Mouse (Mus musculus): Measurements from ENCODE around the gene Baz2b. TPM values are rescaled to one million over a fixed set of nuclear protein-coding genes. Genes with fewer than 3 reads are reported as not detected.

The Baz2b gene
- polyA plus RNA-seq, 1 experiment from 2014 or later = 57.2 TPM

DNA sequence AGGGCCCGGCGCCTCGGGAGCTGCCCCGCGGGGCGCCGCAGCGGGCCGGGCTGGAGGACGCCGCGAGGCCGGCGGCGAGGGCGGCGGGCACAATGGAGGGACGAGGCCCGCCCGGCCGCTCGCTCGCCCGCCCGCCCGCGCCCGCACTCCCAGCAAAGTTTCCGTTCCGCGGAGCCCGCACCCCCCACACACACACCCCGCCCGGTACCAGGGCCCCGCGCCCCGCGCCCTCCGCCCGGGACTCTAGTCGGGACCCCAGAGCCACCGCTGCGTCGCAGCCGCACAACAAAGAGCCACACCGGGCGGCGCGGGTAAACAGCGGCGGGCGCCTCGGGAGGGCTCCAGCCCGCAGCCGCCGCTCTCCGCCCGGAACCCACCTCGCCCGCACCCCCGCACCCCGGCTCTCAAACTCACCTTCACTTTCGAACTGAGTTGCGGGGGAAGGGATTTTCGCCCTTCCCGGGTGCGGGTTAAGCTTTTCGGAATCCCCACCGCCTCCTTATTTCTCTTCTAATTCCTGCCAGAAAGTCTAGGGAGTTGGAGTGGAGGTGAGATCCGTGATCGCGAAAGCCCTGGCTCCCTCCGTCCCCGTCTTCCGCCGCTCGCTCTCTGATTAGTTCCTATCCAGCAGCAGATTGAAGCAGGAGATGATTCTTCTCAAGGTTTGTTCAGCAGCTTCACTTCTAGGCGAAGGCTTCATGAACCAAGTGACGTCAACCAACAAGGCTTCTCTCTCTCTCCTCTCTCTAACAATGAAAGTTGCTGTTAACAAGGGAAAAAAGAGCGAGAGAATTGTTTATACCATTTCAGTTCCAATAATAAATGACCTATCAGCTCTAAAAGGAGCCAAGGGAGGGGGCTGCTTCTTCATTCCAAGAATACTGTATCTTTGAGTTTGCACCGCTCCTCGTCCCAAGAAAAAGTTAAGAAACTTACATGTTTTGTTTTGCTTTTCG, 84.3 kb downstream of the Baz2b start:
- H3K27ac ChIP-seq (ENCODE audit: low read depth) = peak overlapping the region; percentile 100
- WGBS = under 1% methylated on average over 56 of the region's 83 CpGs
- peak overlapping the region; percentile 64 for H3K4me2 ChIP-seq
- ATAC-seq (ENCODE audit: insufficient read depth) (peak; percentile 82), DNase-seq (peak; percentile 80)
- H3K27me3 ChIP-seq (ENCODE audit: insufficient read depth, low read length) = no peaks in the 10 kb centered on the region
- no peaks in the 10 kb centered on the region for H3K36me3 ChIP-seq (ENCODE audit: insufficient read depth)
- peak overlapping the region; percentile 91 for H3K4me3 ChIP-seq (ENCODE audit: low read depth, low read length)
- 0 out of 2 replicates have a peak, but pooled peaks cover 3% of the 10 kb centered on the region for H3K4me1 ChIP-seq (ENCODE audit: insufficient read depth)
- TF ChIP-seq CTCF (IDR thresholded peaks at IDR 0.05; ENCODE audit: low read depth) = no peak
- no peaks in the 10 kb centered on the region for H3K9me3 ChIP-seq (ENCODE audit: low read depth, low read length)
- peak overlapping the region; percentile 100 for H3K9ac ChIP-seq

DNA sequence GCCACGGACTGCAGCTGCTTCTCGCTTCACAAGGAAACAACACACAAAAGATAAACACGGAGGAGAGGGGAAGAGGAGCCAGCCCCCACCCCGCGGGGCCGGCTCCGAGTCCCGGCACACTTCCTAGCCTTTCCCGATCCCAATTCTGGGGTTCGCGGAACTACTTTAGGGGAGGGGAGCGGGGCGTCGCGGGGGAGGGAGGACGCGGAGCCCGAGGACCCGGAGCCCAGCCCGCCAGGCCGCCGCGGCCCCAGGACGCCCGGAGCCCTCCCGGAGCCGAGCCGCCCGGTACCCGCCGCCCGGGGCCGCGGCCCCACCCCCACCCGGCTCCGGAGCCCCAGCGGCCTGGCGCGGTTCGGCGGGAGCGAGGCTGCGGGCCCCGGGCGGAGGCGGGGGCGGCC, 85.0 kb downstream of the Baz2b start:
- H3K27me3 ChIP-seq (ENCODE audit: insufficient read depth, low read length) = no peaks in the 10 kb centered on the region
- peak overlapping the region; percentile 64 for H3K4me2 ChIP-seq
- TF ChIP-seq CTCF (IDR thresholded peaks at IDR 0.05; ENCODE audit: low read depth) = no peak
- peak overlapping the region; percentile 100 for H3K27ac ChIP-seq (ENCODE audit: low read depth)
- peak overlapping the region; percentile 91 for H3K4me3 ChIP-seq (ENCODE audit: low read depth, low read length)
- DNase-seq (no peak), ATAC-seq (ENCODE audit: insufficient read depth) (peak; percentile 82)
- H3K4me1 ChIP-seq (ENCODE audit: insufficient read depth) = 0 out of 2 replicates have a peak, but pooled peaks cover 3% of the 10 kb centered on the region
- H3K36me3 ChIP-seq (ENCODE audit: insufficient read depth) = no peaks in the 10 kb centered on the region
- peak overlapping the region; percentile 100 for H3K9ac ChIP-seq
- no peaks in the 10 kb centered on the region for H3K9me3 ChIP-seq (ENCODE audit: low read depth, low read length)
- WGBS = 1% methylated on average over 40 of the region's 47 CpGs

- WGBS = 4% methylated on average over 13 of the region's 13 CpGs
- Histone ChIP-seq H3K27ac (ENCODE audit: low read depth) (peak overlapping the region; percentile 100), H3K9me3 (ENCODE audit: low read depth, low read length) (no peaks in the 10 kb centered on the region), H3K4me3 (ENCODE audit: low read depth, low read length) (peak overlapping the region; percentile 91), H3K4me1 (ENCODE audit: insufficient read depth) (0 out of 2 replicates have a peak, but pooled peaks cover 3% of the 10 kb centered on the region), H3K4me2 (peak overlapping the region; percentile 64), H3K27me3 (ENCODE audit: insufficient read depth, low read length) (no peaks in the 10 kb centered on the region), H3K36me3 (ENCODE audit: insufficient read depth) (no peaks in the 10 kb centered on the region), H3K9ac (peak overlapping the region; percentile 100)
- ATAC-seq (ENCODE audit: insufficient read depth) (no peak), DNase-seq (peak; percentile 75)
- no peak for TF ChIP-seq CTCF (IDR thresholded peaks at IDR 0.05; ENCODE audit: low read depth)
Observed at GRCm38 (mm10) chr2:60123911-60124647, 85.6 kb downstream of the Baz2b start.

DNA sequence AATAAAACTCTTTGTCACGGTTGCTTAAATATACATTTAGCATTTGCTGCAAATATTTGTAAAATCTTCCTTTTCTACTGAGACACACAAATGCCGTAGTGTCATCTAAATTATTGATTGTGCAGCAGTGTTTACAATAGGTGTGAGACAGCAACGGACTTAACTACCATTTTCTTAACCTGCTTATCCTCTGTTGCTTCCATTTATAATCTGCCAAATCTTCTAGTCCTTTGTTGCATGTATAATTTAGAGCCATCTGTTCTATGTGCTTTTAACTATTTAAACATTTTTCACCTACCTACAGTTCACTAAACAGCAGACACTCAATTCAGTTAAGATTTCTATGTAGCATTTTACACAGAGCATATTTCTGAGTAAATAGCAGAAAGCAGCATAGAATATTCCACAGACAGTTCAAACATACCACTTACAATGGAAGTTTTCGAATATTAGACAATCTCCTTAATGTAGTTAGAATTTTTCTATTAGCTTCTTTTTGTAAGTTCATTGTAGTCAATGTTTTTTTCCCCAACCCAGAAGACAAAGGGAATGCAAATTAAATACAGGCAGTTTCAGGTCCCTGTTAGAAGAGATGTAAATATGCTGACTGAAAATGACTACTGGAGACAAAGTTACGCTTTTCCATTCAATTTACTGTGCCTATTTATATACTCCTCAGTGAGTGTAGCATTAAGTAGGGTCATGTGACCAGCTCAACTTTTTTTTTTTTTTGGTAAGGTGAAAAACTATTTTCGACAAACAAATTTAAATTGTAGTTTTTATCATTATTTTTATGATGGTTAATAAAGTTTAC, 86.4 kb downstream of the Baz2b start:
- Histone ChIP-seq H3K27me3 (ENCODE audit: insufficient read depth, low read length) (no peaks in the 10 kb centered on the region), H3K36me3 (ENCODE audit: insufficient read depth) (no peaks in the 10 kb centered on the region), H3K4me3 (ENCODE audit: low read depth, low read length) (peak overlapping the region; percentile 18; the same call in 1 of the 2 replicates), H3K4me1 (ENCODE audit: insufficient read depth) (0 out of 2 replicates have a peak, but pooled peaks cover 3% of the 10 kb centered on the region), H3K4me2 (peak overlapping the region; percentile 42), H3K27ac (ENCODE audit: low read depth) (no peak overlapping the region), H3K9me3 (ENCODE audit: low read depth, low read length) (no peaks in the 10 kb centered on the region), H3K9ac (no peak overlapping the region; the same call in 1 of the 2 replicates)
- DNase-seq (peak; percentile 41), ATAC-seq (ENCODE audit: insufficient read depth) (no peak)
- TF ChIP-seq CTCF (IDR thresholded peaks at IDR 0.05; ENCODE audit: low read depth) = no peak
- 33% methylated on average over 6 of the region's 6 CpGs for WGBS

DNA sequence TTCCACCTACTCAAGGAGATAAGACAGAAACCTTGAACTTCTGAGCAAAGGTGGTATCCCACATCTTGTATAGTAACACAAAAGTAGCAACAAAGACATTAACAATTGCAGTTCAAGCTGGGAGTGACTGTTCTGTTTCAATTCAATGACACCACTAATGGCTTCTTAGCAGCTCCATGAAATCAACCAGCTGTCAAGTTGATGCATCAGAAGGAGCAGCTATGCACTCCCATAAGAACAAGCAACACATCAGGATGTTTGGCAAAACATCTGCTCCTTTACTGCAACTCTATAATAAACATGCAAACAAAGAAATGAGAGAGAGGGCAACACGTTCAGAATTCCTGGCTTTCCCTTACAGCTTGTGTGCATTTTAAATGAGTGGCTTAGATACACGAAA, 87.5 kb downstream of the Baz2b start:
- no peak for TF ChIP-seq CTCF (IDR thresholded peaks at IDR 0.05; ENCODE audit: low read depth)
- Histone ChIP-seq H3K4me2 (no peak overlapping the region), H3K27ac (ENCODE audit: low read depth) (no peak overlapping the region), H3K36me3 (ENCODE audit: insufficient read depth) (no peaks in the 10 kb centered on the region), H3K9ac (no peak overlapping the region), H3K4me3 (ENCODE audit: low read depth, low read length) (no peak overlapping the region), H3K9me3 (ENCODE audit: low read depth, low read length) (no peaks in the 10 kb centered on the region), H3K27me3 (ENCODE audit: insufficient read depth, low read length) (no peaks in the 10 kb centered on the region), H3K4me1 (ENCODE audit: insufficient read depth) (0 out of 2 replicates have a peak, but pooled peaks cover 3% of the 10 kb centered on the region)
- ATAC-seq (ENCODE audit: insufficient read depth) (no peak), DNase-seq (peak; percentile 74)
- 30% methylated on average over 2 of the region's 2 CpGs for WGBS

DNA sequence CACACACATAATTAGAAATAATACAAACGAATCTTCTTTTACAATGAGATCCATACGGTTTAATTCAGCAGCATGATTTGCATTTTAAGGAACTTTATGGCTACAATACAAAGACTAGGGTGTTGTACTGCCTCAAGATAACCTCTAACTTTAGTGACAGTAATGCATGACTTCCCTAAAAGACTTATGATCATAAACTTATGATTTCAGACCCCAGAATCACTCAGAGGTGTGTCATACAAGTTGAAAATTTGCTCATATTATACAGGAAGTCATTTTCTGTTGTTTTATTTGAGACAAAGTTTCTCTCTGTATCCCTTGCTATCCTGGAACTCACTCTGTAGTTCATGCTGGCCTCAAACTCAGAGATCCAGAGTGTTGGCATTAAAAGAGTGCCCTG, 89.0 kb downstream of the Baz2b start:
- no peak overlapping the region for H3K27ac ChIP-seq (ENCODE audit: low read depth)

More for the DNA sequence above, 89.0 kb downstream of the Baz2b start:
- Histone ChIP-seq H3K27me3 (ENCODE audit: insufficient read depth, low read length) (no peaks in the 10 kb centered on the region), H3K4me3 (ENCODE audit: low read depth, low read length) (no peak overlapping the region), H3K9ac (no peak overlapping the region), H3K4me1 (ENCODE audit: insufficient read depth) (0 out of 2 replicates have a peak, but pooled peaks cover 3% of the 10 kb centered on the region), H3K4me2 (no peak overlapping the region), H3K36me3 (ENCODE audit: insufficient read depth) (no peaks in the 10 kb centered on the region), H3K9me3 (ENCODE audit: low read depth, low read length) (no peaks in the 10 kb centered on the region)
- DNase-seq (no peak), ATAC-seq (ENCODE audit: insufficient read depth) (no peak)
- WGBS = 68% methylated on average over 2 of the region's 2 CpGs
- TF ChIP-seq CTCF (IDR thresholded peaks at IDR 0.05; ENCODE audit: low read depth) = no peak
